Mouse (Mus musculus) midbrain, embryonic 12.5 days (tissue): ENCODE measurements around the gene Aldh3b3. TPM values are rescaled to one million over a fixed set of nuclear protein-coding genes. Genes with fewer than 3 reads are reported as not detected.

ENCODE experiments used
- ATAC-seq: fragments of 200-750 bp; cut with Nextera tagmentation; 2 replicates; pipeline ENCODE4 v1.8.0; 2017; ENCODE audit warnings: low read depth, moderate TSS enrichment, moderate library complexity; ENCODE audit not compliant: low FRiP score
- H3K27ac ChIP-seq: fragments of 300-500 bp; sonication (generic); replicated peaks from 2 replicates; pipeline ENCODE4 v1.5.1; 2016; ENCODE audit warnings: mild to moderate bottlenecking
- H3K27me3 ChIP-seq: fragments of 300-500 bp; sonication (generic); 2 replicates; pipeline ENCODE4 v1.6.1; 2016; ENCODE audit warnings: mild to moderate bottlenecking
- H3K36me3 ChIP-seq: fragments of 300-500 bp; sonication (generic); 2 replicates; pipeline ENCODE4 v1.6.1; 2016
- H3K4me1 ChIP-seq: fragments of 300-500 bp; sonication (generic); 2 replicates; pipeline ENCODE4 v1.6.1; 2016
- H3K4me2 ChIP-seq: fragments of 300-500 bp; sonication (generic); replicated peaks from 2 replicates; pipeline ENCODE4 v1.6.1; 2016; ENCODE audit warnings: mild to moderate bottlenecking, moderate library complexity
- H3K4me3 ChIP-seq: fragments of 300-500 bp; sonication (generic); 2 replicates; pipeline ENCODE4 v1.5.1; 2016; ENCODE audit warnings: mild to moderate bottlenecking
- H3K9ac ChIP-seq: fragments of 300-500 bp; sonication (generic); replicated peaks from 2 replicates; pipeline ENCODE4 v1.6.1; 2016; ENCODE audit warnings: mild to moderate bottlenecking, moderate library complexity
- H3K9me3 ChIP-seq: fragments of 300-500 bp; sonication (generic); 2 replicates; pipeline ENCODE4 v1.6.1; 2016; ENCODE audit warnings: mild to moderate bottlenecking
- WGBS: fragments of 180-500 bp; shearing (Covaris S2); methylation state at CpG from one replicate; pipeline ENCODE4 v1.1.7; 2016; 5-methylcytosine and 5-hydroxymethylcytosine counted together
- polyA plus RNA-seq: library from polyadenylated mRNA; unstranded; fragments of >200 nt; fragmentation: Nextera tagmentation; extraction: Ambion mirVana; gene quantifications from 2 replicates; pipeline ENCODE4 v1.2.1, GENCODE M21; 2016

Gene Aldh3b3
- polyA plus RNA-seq, 1 experiment from 2014 or later, result not detected

GRCm38 (mm10) chr19:3985261-3985681 lies 26.8 kb downstream of the Aldh3b3 start:
- WGBS, result 17% methylated on average over 8 of the region's 8 CpGs
- no peak overlapping the region for H3K4me2 ChIP-seq
- no peak overlapping the region; the same call in 1 of the 2 replicates for H3K27ac ChIP-seq
- no peaks in the 10 kb centered on the region; the same call in 1 of the 2 replicates for H3K27me3 ChIP-seq
- H3K9me3 ChIP-seq, result no peaks in the 10 kb centered on the region
- H3K9ac ChIP-seq, result 0 out of 2 replicates have a peak overlapping the region, but pooled peaks have one; percentile 8
- no peak overlapping the region for H3K4me3 ChIP-seq
- no peak for ATAC-seq
- peaks cover 17% of the 10 kb centered on the region for H3K4me1 ChIP-seq
- H3K36me3 ChIP-seq, result no peaks in the 10 kb centered on the region

DNA sequence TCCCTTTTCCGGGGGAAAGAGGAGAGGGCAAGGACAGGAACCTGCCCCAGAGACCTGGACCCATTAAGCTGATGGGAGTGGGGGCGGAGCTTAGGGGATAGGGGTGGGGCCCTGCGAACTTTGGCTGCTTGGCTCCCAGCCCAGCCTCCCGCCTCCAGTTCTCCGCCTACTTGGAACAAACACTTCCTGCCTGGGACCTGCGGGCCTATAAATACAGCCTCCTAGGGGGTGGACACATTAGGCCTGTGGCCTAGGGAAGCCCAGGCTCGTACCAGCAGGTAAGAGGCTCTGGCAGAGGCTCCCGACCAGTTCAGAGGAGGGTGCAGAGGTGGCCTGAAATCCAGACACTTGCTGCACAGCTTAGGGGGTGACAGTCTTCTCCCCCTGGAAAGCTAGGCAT lies 27.9 kb downstream of the Aldh3b3 start, which contains the start of gene Acy3:
TSS of gene Acy3 (plus strand) at position 237 of the 400 bp plus-strand sequence.
- H3K9me3 ChIP-seq, result no peaks in the 10 kb centered on the region
- H3K4me2 ChIP-seq, result no peak within 1 kb of the TSS
- no peaks in the 10 kb centered on the region for H3K36me3 ChIP-seq
- H3K27ac ChIP-seq, result no peak within 1 kb of the TSS
- peaks cover 17% of the 10 kb centered on the region for H3K4me1 ChIP-seq
- whole genome bisulfite sequencing, result 18% methylated on average over 8 of the region's 8 CpGs
- H3K27me3 ChIP-seq, result no peaks in the 10 kb centered on the region
- H3K9ac ChIP-seq, result no peak within 1 kb of the TSS
- no peak within 1 kb of the TSS for H3K4me3 ChIP-seq
- ATAC-seq, result no peak

GRCm38 (mm10) chr19:3988066-3988465 lies 29.6 kb downstream of the Aldh3b3 start:
- no peak for ATAC-seq
- no peak overlapping the region for H3K4me3 ChIP-seq
- H3K9ac ChIP-seq, result no peak overlapping the region
- no peak overlapping the region for H3K4me2 ChIP-seq
- no peak overlapping the region for H3K27ac ChIP-seq
- no peaks in the 10 kb centered on the region for H3K9me3 ChIP-seq
- H3K27me3 ChIP-seq, result no peaks in the 10 kb centered on the region
- 93% methylated on average over 14 of the region's 14 CpGs for WGBS
- no peaks in the 10 kb centered on the region for H3K36me3 ChIP-seq
- H3K4me1 ChIP-seq, result peaks cover 17% of the 10 kb centered on the region

DNA sequence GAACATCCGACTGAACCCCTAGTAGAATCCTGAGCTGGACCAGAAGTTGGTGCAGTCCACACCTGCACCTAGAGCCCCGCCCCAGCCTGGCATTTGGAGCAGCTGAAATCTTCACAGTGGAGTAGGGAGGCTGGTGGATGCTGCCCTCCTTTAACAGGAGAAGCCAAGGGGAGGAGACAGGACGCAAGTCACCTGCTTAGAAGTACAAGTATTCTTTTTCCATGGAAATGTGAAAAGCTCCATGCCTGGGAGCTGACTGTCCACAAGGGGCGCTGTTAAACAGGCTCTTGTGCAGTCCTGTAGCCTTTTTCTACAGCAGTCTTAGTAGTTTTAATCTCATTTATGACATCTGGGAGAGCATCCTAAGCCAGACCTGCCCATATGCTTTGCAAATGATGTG lies 30.3 kb downstream of the Aldh3b3 start:
- Histone ChIP-seq H3K27me3 (no peaks in the 10 kb centered on the region), H3K27ac (no peak overlapping the region), H3K9me3 (no peaks in the 10 kb centered on the region), H3K4me1 (peaks cover 14% of the 10 kb centered on the region), H3K4me2 (no peak overlapping the region), H3K4me3 (no peak overlapping the region), H3K9ac (no peak overlapping the region), H3K36me3 (no peaks in the 10 kb centered on the region)
- 87% methylated on average over 4 of the region's 4 CpGs for WGBS
- ATAC-seq, result no peak

DNA sequence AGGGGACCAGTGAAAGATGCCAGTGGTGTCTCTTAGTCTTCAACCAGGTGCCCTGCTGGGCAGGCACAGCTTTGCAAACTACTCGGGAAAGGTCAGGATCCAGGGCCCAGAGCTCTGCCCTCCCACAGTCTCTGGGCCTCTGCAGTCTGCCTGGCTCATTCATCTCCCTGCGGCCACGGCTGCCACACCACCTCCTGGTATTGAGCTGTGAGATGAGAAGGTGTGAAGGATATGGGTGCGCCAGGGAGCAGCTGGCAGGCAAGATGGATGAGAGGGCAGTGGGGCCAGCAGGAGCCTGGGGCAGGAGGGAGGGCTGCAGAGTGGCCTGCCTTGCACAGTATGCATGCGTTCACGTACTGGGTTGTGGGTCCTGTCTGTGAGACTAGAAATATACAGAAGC lies 32.4 kb downstream of the Aldh3b3 start:
- no peaks in the 10 kb centered on the region for H3K27me3 ChIP-seq
- H3K27ac ChIP-seq, result no peak overlapping the region
- H3K9me3 ChIP-seq, result no peaks in the 10 kb centered on the region
- no peak overlapping the region for H3K4me3 ChIP-seq
- H3K4me1 ChIP-seq, result peaks cover 6% of the 10 kb centered on the region; the same call in 1 of the 2 replicates
- 72% methylated on average over 6 of the region's 6 CpGs for WGBS
- ATAC-seq, result no peak
- no peak overlapping the region for H3K9ac ChIP-seq
- H3K36me3 ChIP-seq, result no peaks in the 10 kb centered on the region
- no peak overlapping the region for H3K4me2 ChIP-seq

- no peak overlapping the region for H3K4me2 ChIP-seq
- H3K27ac ChIP-seq, result no peak overlapping the region
- no peaks in the 10 kb centered on the region for H3K36me3 ChIP-seq
- H3K9me3 ChIP-seq, result no peaks in the 10 kb centered on the region
- H3K27me3 ChIP-seq, result no peaks in the 10 kb centered on the region
- 95% methylated on average over 3 of the region's 3 CpGs for WGBS
- no peak overlapping the region for H3K9ac ChIP-seq
- no peak for ATAC-seq
- H3K4me3 ChIP-seq, result no peak overlapping the region
- H3K4me1 ChIP-seq, result peaks cover 2% of the 10 kb centered on the region; the same call in 1 of the 2 replicates
Measured at GRCm38 (mm10) chr19:3991562-3991961, 33.1 kb downstream of the Aldh3b3 start.

DNA sequence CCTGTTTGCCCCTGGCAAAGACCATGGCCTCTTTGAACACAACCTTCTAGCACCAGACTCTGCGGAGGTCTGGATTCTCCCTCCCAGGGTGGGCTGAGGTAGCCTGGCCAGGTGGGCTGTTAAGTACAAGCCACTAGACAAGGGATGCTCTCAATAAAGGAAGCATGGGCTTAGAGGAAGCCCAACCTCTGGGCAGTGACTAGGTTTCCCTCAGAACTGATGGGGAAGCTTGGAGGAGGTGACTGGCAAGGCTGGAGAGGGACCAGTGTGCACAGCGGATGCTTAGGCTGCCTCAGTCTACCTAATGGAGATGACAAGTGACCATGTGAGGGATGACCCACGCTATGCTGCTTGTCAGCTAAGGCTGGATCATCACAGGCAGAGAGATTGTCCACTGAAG lies 33.5 kb downstream of the Aldh3b3 start:
- no peaks in the 10 kb centered on the region for H3K36me3 ChIP-seq
- H3K27me3 ChIP-seq, result no peaks in the 10 kb centered on the region
- no peaks in the 10 kb centered on the region for H3K4me1 ChIP-seq
- no peak overlapping the region for H3K9ac ChIP-seq
- ATAC-seq, result no peak
- WGBS, result 94% methylated on average over 3 of the region's 3 CpGs
- no peak overlapping the region for H3K4me3 ChIP-seq
- H3K4me2 ChIP-seq, result no peak overlapping the region
- no peaks in the 10 kb centered on the region for H3K9me3 ChIP-seq
- H3K27ac ChIP-seq, result no peak overlapping the region

GRCm38 (mm10) chr19:3992416-3992815 lies 34.0 kb downstream of the Aldh3b3 start, which contains the start of gene Tbx10:
TSS of gene Tbx10 (plus strand) at chr19:3992752.
- H3K27ac ChIP-seq, result no peak within 1 kb of the TSS
- no peaks in the 10 kb centered on the region for H3K9me3 ChIP-seq
- 65% methylated on average over 5 of the region's 5 CpGs for WGBS

DNA sequence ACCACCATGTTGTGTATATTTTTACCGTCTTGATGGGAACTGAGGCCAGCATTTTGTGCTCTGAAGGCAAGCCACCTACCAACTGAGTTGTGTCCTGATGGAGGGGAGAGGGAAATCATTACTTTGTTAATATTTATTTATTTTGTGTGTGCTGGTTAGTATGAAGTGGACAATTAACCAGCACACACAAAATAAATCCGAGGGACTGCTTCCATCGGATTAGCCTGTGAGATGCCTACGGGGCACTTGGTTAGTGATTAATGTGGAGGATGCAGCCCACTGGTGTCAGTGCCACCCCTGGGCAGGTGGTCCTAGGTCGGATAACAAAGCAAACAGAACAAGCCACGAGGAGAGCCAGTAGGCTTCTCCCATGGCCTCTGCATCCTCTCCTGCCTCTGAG lies 36.5 kb downstream of the Aldh3b3 start:
- Histone ChIP-seq H3K27me3 (peaks cover 8% of the 10 kb centered on the region; the same call in 1 of the 2 replicates), H3K36me3 (no peaks in the 10 kb centered on the region), H3K9me3 (no peaks in the 10 kb centered on the region), H3K9ac (no peak overlapping the region), H3K4me3 (no peak overlapping the region), H3K4me2 (no peak overlapping the region), H3K4me1 (peaks cover 5% of the 10 kb centered on the region), H3K27ac (no peak overlapping the region)
- no peak for ATAC-seq
- 77% methylated on average over 6 of the region's 6 CpGs for WGBS

More at GRCm38 (mm10) chr19:3992416-3992815, 34.0 kb downstream of the Aldh3b3 start, which contains the start of gene Tbx10:
- H3K36me3 ChIP-seq, result no peaks in the 10 kb centered on the region
- H3K4me1 ChIP-seq, result no peaks in the 10 kb centered on the region
- ATAC-seq, result no peak
- no peak within 1 kb of the TSS for H3K9ac ChIP-seq
- no peak within 1 kb of the TSS for H3K4me2 ChIP-seq
- H3K4me3 ChIP-seq, result no peak within 1 kb of the TSS
- H3K27me3 ChIP-seq, result no peaks in the 10 kb centered on the region

DNA sequence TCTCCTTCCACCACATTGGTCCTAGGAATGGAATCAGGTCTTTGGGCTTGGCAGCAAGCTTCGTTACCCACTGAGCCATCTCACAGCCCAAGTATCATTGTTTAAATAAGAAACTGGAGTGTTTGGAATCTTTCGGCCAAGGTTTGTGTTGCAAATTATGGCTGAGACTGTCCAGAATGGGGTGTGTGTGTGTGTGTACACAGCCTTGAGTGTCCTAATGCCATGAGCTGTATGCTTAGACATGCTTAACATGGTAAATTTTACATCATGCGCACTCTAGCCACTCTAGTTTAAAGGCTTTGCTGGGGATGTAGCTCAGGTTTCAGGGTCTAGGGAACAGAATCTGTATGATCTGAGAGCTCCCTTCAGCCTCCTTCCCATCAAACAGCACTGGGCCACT lies 37.1 kb downstream of the Aldh3b3 start:
- ATAC-seq, result no peak
- no peaks in the 10 kb centered on the region for H3K36me3 ChIP-seq
- H3K27ac ChIP-seq, result no peak overlapping the region
- no peak overlapping the region for H3K4me2 ChIP-seq
- H3K4me1 ChIP-seq, result peaks cover 5% of the 10 kb centered on the region
- no peak overlapping the region for H3K9ac ChIP-seq
- H3K9me3 ChIP-seq, result no peaks in the 10 kb centered on the region
- WGBS, result 93% methylated on average over 3 of the region's 3 CpGs
- H3K4me3 ChIP-seq, result no peak overlapping the region
- H3K27me3 ChIP-seq, result peaks cover 8% of the 10 kb centered on the region; the same call in 1 of the 2 replicates

- 84% methylated on average over 7 of the region's 7 CpGs for WGBS
Measured at GRCm38 (mm10) chr19:3996106-3996505, 37.7 kb downstream of the Aldh3b3 start.

GRCm38 (mm10) chr19:3996747-3997146 lies 38.3 kb downstream of the Aldh3b3 start:
- Histone ChIP-seq H3K27me3 (peaks cover 11% of the 10 kb centered on the region; the same call in 1 of the 2 replicates), H3K4me3 (no peak overlapping the region), H3K4me1 (peaks cover 15% of the 10 kb centered on the region), H3K9ac (no peak overlapping the region), H3K9me3 (no peaks in the 10 kb centered on the region), H3K36me3 (no peaks in the 10 kb centered on the region), H3K27ac (no peak overlapping the region), H3K4me2 (no peak overlapping the region)
- ATAC-seq, result no peak
- WGBS, result 82% methylated on average over 8 of the region's 8 CpGs

More at GRCm38 (mm10) chr19:3996106-3996505, 37.7 kb downstream of the Aldh3b3 start:
- Histone ChIP-seq H3K36me3 (no peaks in the 10 kb centered on the region), H3K9me3 (no peaks in the 10 kb centered on the region), H3K27ac (no peak overlapping the region), H3K27me3 (peaks cover 8% of the 10 kb centered on the region; the same call in 1 of the 2 replicates), H3K4me2 (no peak overlapping the region), H3K4me1 (peaks cover 9% of the 10 kb centered on the region), H3K9ac (no peak overlapping the region), H3K4me3 (no peak overlapping the region)
- no peak for ATAC-seq

GRCm38 (mm10) chr19:3997231-3997630 lies 38.8 kb downstream of the Aldh3b3 start:
- Histone ChIP-seq H3K9me3 (no peaks in the 10 kb centered on the region), H3K4me2 (no peak overlapping the region), H3K27ac (no peak overlapping the region), H3K4me3 (no peak overlapping the region), H3K4me1 (peaks cover 15% of the 10 kb centered on the region), H3K36me3 (no peaks in the 10 kb centered on the region), H3K9ac (no peak overlapping the region), H3K27me3 (peaks cover 12% of the 10 kb centered on the region; the same call in 1 of the 2 replicates)
- WGBS, result 72% methylated on average over 8 of the region's 8 CpGs
- no peak for ATAC-seq
